Mouse (Mus musculus) liver, embryonic 16.5 days (tissue): Measurements from ENCODE around the gene Gm20873. TPM values are rescaled to one million over a fixed set of nuclear protein-coding genes. Genes with fewer than 3 reads are reported as not detected.
"Not testable (repeated sequence)": the region's sequence is repeated elsewhere in the genome, so short reads cannot be mapped to it uniquely, and the experiment has no call there.

Experiments used
- ATAC-seq: fragments of 200-750 bp; cut with Nextera tagmentation; 2 replicates; pipeline ENCODE4 v1.8.0; 2017; ENCODE audit warnings: low read depth, mild to moderate bottlenecking, moderate number of reproducible peaks, moderate library complexity
- H3K27ac ChIP-seq: fragments of 300-500 bp; sonication (generic); 2 replicates; pipeline ENCODE4 v1.5.1; 2014; ENCODE audit warnings: mild to moderate bottlenecking, low read length
- H3K27me3 ChIP-seq: fragments of 300-500 bp; sonication (generic); 2 replicates; pipeline ENCODE4 v1.6.1; 2014; ENCODE audit warnings: low read depth, low read length, mixed read lengths; ENCODE audit not compliant: control insufficient read depth, insufficient read depth
- H3K36me3 ChIP-seq: fragments of 300-500 bp; sonication (generic); 2 replicates; pipeline ENCODE4 v1.6.1; 2014; ENCODE audit warnings: mild to moderate bottlenecking; ENCODE audit not compliant: control insufficient read depth, insufficient read depth
- H3K4me1 ChIP-seq: fragments of 300-500 bp; sonication (generic); 2 replicates; pipeline ENCODE4 v1.6.1; 2014; ENCODE audit warnings: low read depth, low read length, mixed read lengths; ENCODE audit not compliant: control insufficient read depth
- H3K4me2 ChIP-seq: fragments of 300-500 bp; sonication (generic); 2 replicates; pipeline ENCODE4 v1.6.1; 2014; ENCODE audit warnings: low read depth, low read length, mixed read lengths
- H3K4me3 ChIP-seq: fragments of 300-500 bp; sonication (generic); 2 replicates; pipeline ENCODE4 v1.5.1; 2014; ENCODE audit warnings: low read depth, mild to moderate bottlenecking, low read length
- H3K9ac ChIP-seq: fragments of 300-500 bp; sonication (generic); 2 replicates; pipeline ENCODE4 v1.6.1; 2014; ENCODE audit warnings: low read depth, low read length
- H3K9me3 ChIP-seq: fragments of 300-500 bp; sonication (generic); replicated peaks from 2 replicates; pipeline ENCODE4 v1.6.1; 2016; ENCODE audit warnings: low read length; ENCODE audit not compliant: control insufficient read depth
- WGBS: fragments of 180-500 bp; shearing (Covaris S2); extraction: QIAGEN DNeasy Blood & Tissue Kit; methylation state at CpG from one replicate; pipeline ENCODE4 v1.1.7; 2014; ENCODE audit not compliant: insufficient replicate concordance; 5-methylcytosine and 5-hydroxymethylcytosine counted together
- polyA plus RNA-seq: library from polyadenylated mRNA; unstranded; fragments of >200 nt; fragmentation: Nextera tagmentation; extraction: Ambion mirVana; gene quantifications from 2 replicates; pipeline ENCODE4 v1.2.1, GENCODE M21; 2015

The Gm20873 gene
- not detected in 2 replicates for polyA plus RNA-seq

GRCm38 (mm10) chrY:6266798-6267197 is at the start of gene Gm20873:
Gene Gm20873, plus strand, starts transcription at chrY:6267098.
- not testable (repeated sequence) for H3K9ac ChIP-seq, ATAC-seq, H3K9me3 ChIP-seq, H3K27ac ChIP-seq, H3K36me3 ChIP-seq, H3K4me3 ChIP-seq, H3K4me1 ChIP-seq, H3K4me2 ChIP-seq, H3K27me3 ChIP-seq

- not testable (repeated sequence) for H3K4me1 ChIP-seq, H3K9ac ChIP-seq, H3K27me3 ChIP-seq, H3K9me3 ChIP-seq, H3K4me2 ChIP-seq, ATAC-seq, H3K27ac ChIP-seq, H3K4me3 ChIP-seq, H3K36me3 ChIP-seq
- WGBS: 42% methylated on average over 2 of the region's 3 CpGs
Measured at GRCm38 (mm10) chrY:6237895-6238294, 29.0 kb upstream of the Gm20873 start, which contains the start of gene Gm21746. Gene Gm21746, minus strand, starts transcription at chrY:6237995.

Other genes starting within 250 kb of the Gm20873 start
- not detected in 2 replicates for gene Gm21746, start 29.1 kb upstream of the Gm20873 start, polyA plus RNA-seq